Mouse (Mus musculus): Measurements from ENCODE around the gene Unc119b.
"Not testable (repeated sequence)": the region's sequence is repeated elsewhere in the genome, so short reads cannot be mapped to it uniquely, and the experiment has no call there.

Unc119b gene

DNA sequence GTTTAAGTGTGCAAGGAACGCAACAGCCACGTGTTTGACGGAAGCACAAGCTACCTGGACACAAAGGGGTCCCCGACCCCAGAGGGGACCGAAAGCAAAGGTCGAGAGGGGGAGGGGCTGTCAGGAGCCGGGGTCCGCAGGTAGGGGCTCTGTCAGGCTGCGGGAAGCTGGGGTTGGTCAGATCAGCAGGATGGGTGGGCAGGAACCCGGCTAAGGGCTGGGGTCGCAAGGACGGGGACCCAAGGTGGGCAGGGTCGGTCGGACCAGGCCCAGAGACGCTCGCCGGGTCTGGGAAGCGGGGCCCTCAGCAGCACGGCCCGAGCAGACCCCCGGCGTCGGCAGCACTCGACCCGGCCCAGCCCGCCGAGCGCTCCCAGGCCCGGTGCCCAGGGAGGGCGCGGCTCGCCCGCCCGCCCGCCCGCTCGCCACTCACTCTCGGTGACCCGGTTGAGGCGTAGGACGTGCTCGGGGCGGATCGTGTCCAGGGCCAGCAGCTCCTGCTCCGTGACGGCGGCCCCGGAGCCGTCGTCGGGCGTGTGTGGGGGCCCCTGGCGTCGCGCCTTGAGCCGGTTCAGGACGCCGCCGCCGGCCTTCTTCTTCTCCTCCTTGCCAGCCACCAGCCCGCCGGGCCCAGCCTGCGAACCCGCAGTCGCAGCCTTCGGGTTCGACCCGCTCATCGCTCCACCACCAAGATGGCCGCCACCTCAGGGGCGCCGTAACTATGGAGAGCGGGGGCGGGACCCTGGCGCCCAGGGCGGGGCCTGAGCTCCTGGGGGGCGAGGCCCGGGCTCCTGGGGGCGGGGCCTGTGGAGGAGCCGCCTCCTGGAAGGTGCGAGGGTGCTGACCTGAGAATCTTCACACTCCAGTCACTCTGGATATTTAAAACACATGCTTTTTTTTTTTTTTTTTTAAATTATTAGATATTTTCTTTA lies at the start of gene Unc119b:
TSS of gene Unc119b (minus strand) at position 742 of the 932 bp plus-strand sequence.
- peak; percentile 90 for DNase-seq

- DNase-seq = no peak
Measured at GRCm38 (mm10) chr5:115183482-115183881, 48.7 kb upstream of the Unc119b start.

DNA sequence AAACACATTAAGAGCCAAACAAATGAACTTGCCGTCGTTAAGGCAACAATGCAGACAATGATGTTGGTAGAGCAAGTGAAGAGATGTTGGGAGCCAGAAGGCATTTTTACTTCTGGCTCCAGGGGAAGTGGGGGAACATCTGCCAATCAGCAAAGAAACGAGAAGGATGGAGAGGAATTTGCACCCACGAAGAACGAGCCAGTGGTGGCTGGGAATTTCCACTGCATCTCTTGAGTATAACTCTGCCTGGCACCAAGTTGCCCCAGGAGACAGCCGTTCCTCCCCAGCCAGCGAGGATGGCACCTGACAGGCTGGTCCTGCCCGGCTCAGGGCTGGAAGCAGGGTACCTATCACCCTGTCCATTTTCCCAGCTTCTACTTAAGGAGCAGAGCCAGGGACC lies 48.1 kb upstream of the Unc119b start:
- peak; percentile 50 for DNase-seq

DNA sequence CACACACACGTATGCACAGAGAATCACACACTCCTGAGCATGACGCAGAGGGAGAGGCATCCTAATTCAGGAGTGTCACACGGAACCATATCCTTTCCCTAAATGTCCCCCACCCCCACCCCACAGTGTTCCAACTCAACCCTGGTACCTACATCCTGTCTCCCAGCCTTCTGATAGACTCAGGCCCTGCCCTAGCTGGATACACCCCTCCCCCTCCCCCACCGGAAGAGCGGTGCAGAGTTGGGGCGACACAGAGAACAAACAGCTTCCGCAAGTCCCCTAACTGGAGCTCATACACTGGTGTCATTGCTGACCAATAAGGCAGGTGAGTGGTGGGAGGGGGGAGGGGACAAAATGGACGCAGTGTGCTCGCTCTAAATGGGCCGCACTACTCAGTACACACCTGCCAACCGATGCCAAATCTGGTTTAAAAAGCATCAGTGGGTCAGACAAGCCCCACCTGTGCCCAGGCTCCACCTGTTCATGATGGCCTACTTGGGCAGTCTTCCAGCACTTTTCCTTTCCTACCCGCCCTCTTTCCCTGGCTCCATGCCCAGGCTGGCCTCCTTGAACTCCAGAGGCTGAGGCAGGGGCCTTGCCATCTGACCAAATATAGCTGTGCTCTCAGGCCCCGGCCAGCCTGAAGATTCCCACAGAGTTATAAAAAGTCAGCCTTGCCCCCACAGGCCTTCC lies 46.6 kb upstream of the Unc119b start:
- DNase-seq = no peak

GRCm38 (mm10) chr5:115179596-115179995 lies 44.8 kb upstream of the Unc119b start:
- DNase-seq = no peak

DNA sequence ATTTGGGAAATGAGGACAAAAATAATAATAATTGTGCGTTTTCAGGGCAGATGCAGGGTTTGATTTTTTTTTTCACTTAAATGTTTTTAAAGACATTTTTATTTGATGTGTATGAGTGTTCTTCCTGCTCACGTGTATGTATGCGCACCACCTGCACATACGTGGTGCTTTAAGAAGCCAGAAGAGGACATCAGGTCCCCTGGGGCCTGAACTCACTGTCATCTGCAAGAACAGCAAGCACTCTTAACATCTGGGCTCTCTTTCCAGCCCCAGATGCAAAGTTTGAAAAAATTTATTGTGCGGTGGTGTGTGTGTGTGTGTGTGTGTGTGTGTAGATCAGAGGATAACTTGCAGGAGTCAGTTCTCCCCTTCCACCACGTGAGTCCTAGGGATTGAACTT lies 43.1 kb upstream of the Unc119b start:
- no peak for DNase-seq

- no peak for DNase-seq
Measured at GRCm38 (mm10) chr5:115174554-115174953, 39.8 kb upstream of the Unc119b start.

DNA sequence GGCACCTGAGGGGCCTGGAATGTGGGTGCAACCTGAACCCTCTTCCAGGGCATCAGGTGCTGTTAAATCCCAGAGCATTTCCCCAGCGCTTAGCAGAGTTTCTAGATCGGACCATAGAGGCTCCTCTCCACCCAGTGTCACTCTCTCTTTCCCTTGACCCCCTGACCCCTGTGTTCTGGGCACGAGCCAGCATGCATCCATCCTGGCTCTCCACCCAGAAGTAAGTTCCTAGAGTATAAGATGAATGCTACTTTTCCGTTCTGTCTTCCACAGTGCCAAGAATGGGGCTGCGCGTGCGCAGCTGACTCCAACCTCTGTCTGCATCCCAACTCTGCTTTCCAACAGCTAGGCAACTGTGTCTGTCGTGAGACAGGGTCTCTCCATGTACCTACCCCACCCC lies 35.4 kb upstream of the Unc119b start:
- DNase-seq = no peak

GRCm38 (mm10) chr5:115168641-115169415 lies 34.1 kb upstream of the Unc119b start:
- DNase-seq = peak; percentile 33

DNA sequence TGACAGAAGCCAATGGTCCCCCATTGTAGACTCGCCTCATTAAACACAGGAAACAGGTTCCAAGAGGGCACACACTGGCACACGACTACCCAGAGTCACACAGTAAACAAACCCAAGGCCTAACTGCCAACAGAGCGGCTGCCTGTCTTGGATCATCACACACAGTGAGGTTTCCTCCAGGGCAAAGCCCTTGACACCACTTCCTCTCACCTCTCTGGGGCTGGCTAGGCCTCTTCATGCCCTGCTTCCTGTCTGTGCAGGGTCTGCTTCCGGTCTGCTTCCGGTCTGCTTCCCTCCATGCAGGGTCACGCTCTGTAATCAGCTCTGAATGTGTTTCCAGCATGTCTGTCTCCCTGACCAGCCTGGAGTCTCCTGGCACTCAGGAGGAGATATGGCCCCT lies 32.6 kb upstream of the Unc119b start:
- no peak for DNase-seq

DNA sequence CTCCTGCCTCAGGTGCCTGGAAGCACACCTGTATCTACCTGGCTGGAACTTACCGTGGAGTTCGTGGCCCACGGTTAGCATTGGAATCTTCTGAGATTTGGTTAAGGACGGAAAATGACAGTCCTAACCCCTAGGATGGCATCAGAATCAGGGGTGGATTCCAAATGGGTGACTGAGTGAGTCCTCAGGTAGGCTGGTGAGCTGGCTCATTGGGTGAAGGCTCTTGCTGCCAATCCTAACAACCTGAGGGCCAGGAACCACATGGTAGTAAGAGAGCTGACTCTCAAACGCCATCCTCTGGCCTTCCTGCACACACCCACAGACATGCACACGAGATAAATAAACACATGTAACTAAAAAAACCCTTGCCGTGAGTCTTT lies 32.0 kb upstream of the Unc119b start:
- no peak for DNase-seq

GRCm38 (mm10) chr5:115165895-115166814 lies 31.4 kb upstream of the Unc119b start:
- DNase-seq = peak; percentile 76

GRCm38 (mm10) chr5:115165351-115165750 lies 30.6 kb upstream of the Unc119b start:
- DNase-seq = no peak

- not testable (repeated sequence) for DNase-seq
Measured at GRCm38 (mm10) chr5:115164446-115164845, 29.7 kb upstream of the Unc119b start.

DNA sequence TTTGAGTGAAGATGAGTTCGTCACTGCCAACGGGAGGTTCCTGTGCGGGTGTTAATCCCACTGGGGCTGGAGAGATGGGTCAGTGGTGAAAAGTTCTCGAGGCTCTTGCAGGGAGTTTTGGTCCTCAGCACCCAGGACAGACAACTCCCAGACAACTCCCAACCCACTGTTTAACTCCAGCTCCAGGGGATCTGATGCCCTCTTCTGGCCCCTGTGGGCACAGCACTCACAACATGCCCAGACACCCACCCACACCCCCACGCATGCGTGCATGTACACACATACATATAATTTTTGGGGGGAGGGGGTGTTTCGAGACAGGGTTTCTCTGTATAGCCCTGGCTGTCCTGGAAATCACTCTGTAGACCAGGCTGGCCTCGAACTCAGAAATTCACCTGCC lies 28.8 kb upstream of the Unc119b start:
- peak; percentile 73 for DNase-seq

GRCm38 (mm10) chr5:115161940-115162279 lies 27.1 kb upstream of the Unc119b start:
- DNase-seq = not testable (repeated sequence)

DNA sequence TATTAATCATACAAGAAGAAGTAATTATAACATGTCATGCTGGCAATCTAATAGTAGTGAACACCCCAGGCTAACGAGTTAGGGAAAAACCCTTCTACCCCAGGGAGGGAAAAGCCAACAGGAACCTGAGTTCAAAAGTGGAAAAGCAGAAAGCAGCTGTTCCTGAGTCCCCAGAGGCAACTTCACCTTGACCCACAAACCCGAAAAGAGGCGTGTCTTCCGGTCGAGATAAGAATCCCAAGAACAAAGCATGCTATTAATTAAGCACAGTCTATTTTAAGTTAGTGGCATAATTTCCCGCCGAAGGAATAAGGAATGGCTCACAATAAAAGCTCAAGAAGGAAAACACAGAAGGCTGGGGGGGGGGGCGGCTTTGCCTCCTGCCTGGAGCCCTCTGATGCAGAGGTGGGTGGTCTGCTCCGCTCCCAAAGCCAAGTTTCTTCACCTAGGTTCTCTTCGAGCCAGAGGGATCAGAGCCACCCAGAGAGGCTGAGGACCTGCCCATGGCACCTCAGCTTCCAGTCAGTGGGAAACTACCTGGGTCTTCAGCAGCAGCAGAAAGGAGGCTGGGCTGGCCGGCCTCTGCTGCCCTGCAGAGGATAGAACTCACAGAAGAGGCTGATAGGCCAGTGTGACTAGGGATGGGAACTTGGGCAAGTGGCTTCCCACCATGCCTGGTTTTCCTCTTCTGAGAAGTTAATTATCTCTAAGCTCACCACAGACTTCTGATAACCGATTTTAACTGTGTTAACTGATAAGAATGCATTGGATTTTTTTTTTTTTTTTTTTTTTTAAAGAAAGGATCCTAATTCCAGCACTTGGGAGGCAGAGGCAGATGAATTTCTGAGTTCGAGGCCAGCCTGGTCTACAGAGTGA lies 26.5 kb upstream of the Unc119b start:
- DNase-seq = no peak

- DNase-seq = no peak
Measured at GRCm38 (mm10) chr5:115160655-115161054, 25.9 kb upstream of the Unc119b start.

- no peak for DNase-seq
Measured at GRCm38 (mm10) chr5:115159165-115159564, 24.4 kb upstream of the Unc119b start.

GRCm38 (mm10) chr5:115158040-115158983 lies 23.5 kb upstream of the Unc119b start, which contains the start of gene Mlec:
Gene Mlec (minus strand): TSS chr5:115158179.
- DNase-seq = peak; percentile 99
